Mouse (Mus musculus) olfactory bulb, adult 2 months (tissue): ENCODE measurements around the gene As3mt.

Experiments
- CTCF ChIP-seq: fragments of 200-500 bp; IDR thresholded peaks from 2 replicates; pipeline ENCODE4 v1.5.1; 2012; ENCODE audit warnings: low read depth, mild to moderate bottlenecking, low read length, moderate library complexity; ENCODE audit not compliant: insufficient read depth
- POLR2A ChIP-seq: fragments of 200-500 bp; IDR thresholded peaks from 2 replicates; pipeline ENCODE4 v1.6.1; 2012; ENCODE audit warnings: mild to moderate bottlenecking, low read depth, low read length, moderate library complexity; ENCODE audit not compliant: insufficient read depth

GRCm38 (mm10) chr19:46727140-46727736 lies 20.0 kb downstream of the As3mt start:
- TF ChIP-seq CTCF: no peak
- no peak for TF ChIP-seq POLR2A
